Mouse (Mus musculus): Measurements from ENCODE around the gene Olfml3. TPM values are rescaled to one million over a fixed set of nuclear protein-coding genes. Genes with fewer than 3 reads are reported as not detected.

Olfml3 gene
- polyA plus RNA-seq, 1 experiment from 2014 or later, result 4.8 TPM

DNA sequence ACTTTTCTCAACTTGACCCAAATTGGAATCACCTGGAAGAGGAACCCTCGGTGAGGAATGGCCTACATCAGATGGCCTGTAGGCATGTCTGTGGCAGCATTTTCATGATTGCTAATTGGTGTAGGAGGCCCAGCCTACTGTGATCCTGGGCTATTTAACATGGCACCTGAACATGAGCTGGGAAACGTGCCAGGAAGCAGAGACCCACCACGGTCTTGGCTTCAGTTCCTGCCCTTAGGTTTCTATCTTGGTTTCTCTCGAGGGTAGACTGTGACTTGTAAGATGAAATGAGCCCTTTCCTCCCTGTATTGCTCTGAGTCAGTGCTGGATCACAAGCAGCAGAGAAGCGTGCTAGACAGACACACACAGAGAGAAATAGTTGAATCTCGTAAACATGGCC, 33.1 kb downstream of the Olfml3 start:
- Histone ChIP-seq H3K4me3 (replicated peaks; ENCODE audit: low read depth, low read length) (no peak overlapping the region), H3K9ac (replicated peaks; ENCODE audit: low read length) (no peak overlapping the region), H3K4me2 (ENCODE audit: low read length) (no peak overlapping the region), H3K9me3 (ENCODE audit: control insufficient read depth, low read length) (no peaks in the 10 kb centered on the region), H3K27ac (replicated peaks; ENCODE audit: low read depth, low read length) (no peak overlapping the region), H3K27me3 (ENCODE audit: control insufficient read depth, insufficient read depth, low read length) (no peaks in the 10 kb centered on the region; the same call in 1 of the 2 replicates), H3K36me3 (ENCODE audit: control insufficient read depth, insufficient read depth, low read length) (no peaks in the 10 kb centered on the region), H3K4me1 (ENCODE audit: control insufficient read depth, insufficient read depth, low read length) (no peaks in the 10 kb centered on the region)
- no peak for ATAC-seq (ENCODE audit: low FRiP score, low TSS enrichment)
- no peak for DNase-seq
- 86% methylated on average over 6 of the region's 6 CpGs for WGBS

DNA sequence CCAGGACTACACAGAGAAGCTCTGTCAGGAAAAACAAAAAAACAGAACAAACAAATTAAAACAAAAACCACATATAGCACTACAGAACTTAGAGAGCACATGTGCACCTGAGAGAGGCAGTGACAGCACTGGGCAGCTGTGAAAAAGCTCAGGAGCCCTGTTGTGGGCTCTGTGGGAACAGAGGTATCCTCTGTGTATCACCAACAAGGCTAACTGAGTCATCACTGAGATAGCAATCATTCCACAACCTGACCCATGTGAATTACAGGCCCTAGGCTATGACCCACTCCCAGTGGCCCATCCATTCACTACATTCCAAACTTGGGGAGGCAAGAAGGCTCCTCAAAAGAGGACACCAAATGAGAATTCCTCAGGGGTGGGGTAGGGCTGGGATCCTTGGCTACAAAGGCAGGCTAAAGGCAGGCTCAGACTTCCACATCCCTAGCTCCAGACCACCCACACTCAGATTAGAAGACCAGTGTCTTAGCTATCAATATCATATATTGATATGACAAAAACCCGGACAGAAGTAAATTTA, 41.3 kb downstream of the Olfml3 start:
- no peak overlapping the region for H3K27ac ChIP-seq (replicated peaks; ENCODE audit: low read depth, low read length)
- no peak overlapping the region for H3K9ac ChIP-seq (replicated peaks; ENCODE audit: low read length)
- no peaks in the 10 kb centered on the region for H3K36me3 ChIP-seq (ENCODE audit: control insufficient read depth, insufficient read depth, low read length)
- H3K4me2 ChIP-seq (ENCODE audit: low read length), result no peak overlapping the region
- ATAC-seq (ENCODE audit: low FRiP score, low TSS enrichment) (no peak), DNase-seq (no peak)
- H3K4me1 ChIP-seq (ENCODE audit: control insufficient read depth, insufficient read depth, low read length), result no peaks in the 10 kb centered on the region
- no peak overlapping the region for H3K4me3 ChIP-seq (replicated peaks; ENCODE audit: low read depth, low read length)
- H3K9me3 ChIP-seq (ENCODE audit: control insufficient read depth, low read length), result no peaks in the 10 kb centered on the region
- 89% methylated on average over 1 of the region's 1 CpGs for WGBS
- H3K27me3 ChIP-seq (ENCODE audit: control insufficient read depth, insufficient read depth, low read length), result no peaks in the 10 kb centered on the region

- 65% methylated on average over 3 of the region's 3 CpGs for WGBS
- no peaks in the 10 kb centered on the region for H3K36me3 ChIP-seq (ENCODE audit: control insufficient read depth, insufficient read depth, low read length)
Observed at GRCm38 (mm10) chr3:103695556-103695955, 42.2 kb downstream of the Olfml3 start.

DNA sequence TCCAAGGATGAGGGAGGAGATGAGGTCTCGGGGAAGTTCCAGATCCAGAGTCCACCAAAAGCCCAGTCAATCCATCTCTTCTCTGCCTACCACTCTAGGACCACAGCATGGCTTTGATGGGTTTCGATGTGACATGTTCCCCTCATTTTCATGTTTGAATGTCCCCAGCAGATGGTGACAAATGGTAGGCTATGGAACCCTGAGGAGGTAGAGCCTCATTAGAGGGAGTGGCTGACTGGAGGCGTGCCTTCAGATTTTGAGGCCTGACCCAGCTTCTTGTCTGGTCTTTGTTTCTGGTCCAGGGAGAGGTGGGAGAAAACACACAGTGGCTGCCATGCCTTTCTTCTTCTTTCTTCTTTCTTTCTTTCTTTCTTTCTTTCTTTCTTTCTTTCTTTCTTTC, 47.3 kb downstream of the Olfml3 start:
- 86% methylated on average over 3 of the region's 3 CpGs for WGBS
- Histone ChIP-seq H3K4me1 (ENCODE audit: control insufficient read depth, insufficient read depth, low read length) (no peaks in the 10 kb centered on the region), H3K4me2 (ENCODE audit: low read length) (no peak overlapping the region), H3K9me3 (ENCODE audit: control insufficient read depth, low read length) (no peaks in the 10 kb centered on the region), H3K9ac (replicated peaks; ENCODE audit: low read length) (no peak overlapping the region), H3K4me3 (replicated peaks; ENCODE audit: low read depth, low read length) (no peak overlapping the region), H3K27ac (replicated peaks; ENCODE audit: low read depth, low read length) (no peak overlapping the region), H3K27me3 (ENCODE audit: control insufficient read depth, insufficient read depth, low read length) (no peaks in the 10 kb centered on the region), H3K36me3 (ENCODE audit: control insufficient read depth, insufficient read depth, low read length) (no peaks in the 10 kb centered on the region)
- no peak for DNase-seq
- ATAC-seq (ENCODE audit: low FRiP score, low TSS enrichment), result no peak

More at GRCm38 (mm10) chr3:103695556-103695955, 42.2 kb downstream of the Olfml3 start:
- Histone ChIP-seq H3K4me1 (ENCODE audit: control insufficient read depth, insufficient read depth, low read length) (no peaks in the 10 kb centered on the region), H3K4me3 (replicated peaks; ENCODE audit: low read depth, low read length) (no peak overlapping the region), H3K9ac (replicated peaks; ENCODE audit: low read length) (no peak overlapping the region), H3K4me2 (ENCODE audit: low read length) (no peak overlapping the region), H3K27me3 (ENCODE audit: control insufficient read depth, insufficient read depth, low read length) (no peaks in the 10 kb centered on the region), H3K9me3 (ENCODE audit: control insufficient read depth, low read length) (no peaks in the 10 kb centered on the region), H3K27ac (replicated peaks; ENCODE audit: low read depth, low read length) (no peak overlapping the region)
- no peak for ATAC-seq (ENCODE audit: low FRiP score, low TSS enrichment)
- DNase-seq, result no peak

GRCm38 (mm10) chr3:103689043-103689442, 48.8 kb downstream of the Olfml3 start:
- H3K27ac ChIP-seq (replicated peaks; ENCODE audit: low read depth, low read length), result no peak overlapping the region
- no peaks in the 10 kb centered on the region for H3K36me3 ChIP-seq (ENCODE audit: control insufficient read depth, insufficient read depth, low read length)
- WGBS, result 67% methylated on average over 1 of the region's 1 CpGs
- H3K9ac ChIP-seq (replicated peaks; ENCODE audit: low read length), result no peak overlapping the region
- no peaks in the 10 kb centered on the region for H3K9me3 ChIP-seq (ENCODE audit: control insufficient read depth, low read length)
- 0 out of 2 replicates have a peak, but pooled peaks cover under 1% of the 10 kb centered on the region for H3K4me1 ChIP-seq (ENCODE audit: control insufficient read depth, insufficient read depth, low read length)
- no peak for DNase-seq
- ATAC-seq (ENCODE audit: low FRiP score, low TSS enrichment), result no peak
- no peak overlapping the region for H3K4me2 ChIP-seq (ENCODE audit: low read length)
- H3K4me3 ChIP-seq (replicated peaks; ENCODE audit: low read depth, low read length), result no peak overlapping the region
- no peaks in the 10 kb centered on the region for H3K27me3 ChIP-seq (ENCODE audit: control insufficient read depth, insufficient read depth, low read length)

DNA sequence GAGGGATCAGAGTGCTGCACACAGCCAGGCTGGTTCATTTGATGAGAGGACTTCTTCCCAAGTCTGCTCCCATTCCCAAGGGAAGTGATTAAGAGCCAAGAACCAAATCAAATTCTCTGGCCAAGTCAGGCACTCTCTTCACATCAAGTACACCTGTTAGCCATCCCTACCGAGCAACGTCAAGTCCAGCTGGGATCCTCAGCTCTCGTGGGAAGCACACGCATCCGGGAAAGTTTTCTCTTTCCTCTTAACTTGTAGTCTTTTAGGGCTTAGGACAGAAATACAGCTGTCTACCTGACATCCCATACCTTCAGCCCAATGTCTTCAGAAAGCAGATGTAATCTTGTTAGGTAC, 53.9 kb downstream of the Olfml3 start:
- no peak overlapping the region for H3K4me3 ChIP-seq (replicated peaks; ENCODE audit: low read depth, low read length)
- 39% methylated on average over 5 of the region's 5 CpGs for WGBS
- no peaks in the 10 kb centered on the region for H3K27me3 ChIP-seq (ENCODE audit: control insufficient read depth, insufficient read depth, low read length)
- H3K27ac ChIP-seq (replicated peaks; ENCODE audit: low read depth, low read length), result no peak overlapping the region
- H3K4me1 ChIP-seq (ENCODE audit: control insufficient read depth, insufficient read depth, low read length), result peaks cover 16% of the 10 kb centered on the region
- no peaks in the 10 kb centered on the region for H3K36me3 ChIP-seq (ENCODE audit: control insufficient read depth, insufficient read depth, low read length)
- H3K9me3 ChIP-seq (ENCODE audit: control insufficient read depth, low read length), result no peaks in the 10 kb centered on the region
- H3K9ac ChIP-seq (replicated peaks; ENCODE audit: low read length), result no peak overlapping the region
- peak; percentile 20 for DNase-seq
- no peak for ATAC-seq (ENCODE audit: low FRiP score, low TSS enrichment)
- H3K4me2 ChIP-seq (ENCODE audit: low read length), result peak overlapping the region; percentile 42; the same call in 1 of the 2 replicates

- H3K4me2 ChIP-seq (ENCODE audit: low read length), result peak overlapping the region; percentile 42
- ATAC-seq (ENCODE audit: low FRiP score, low TSS enrichment) (peak; percentile 46; the same call in 1 of the 2 replicates), DNase-seq (peak; percentile 52)
- H3K27me3 ChIP-seq (ENCODE audit: control insufficient read depth, insufficient read depth, low read length), result no peaks in the 10 kb centered on the region
- H3K9me3 ChIP-seq (ENCODE audit: control insufficient read depth, low read length), result no peaks in the 10 kb centered on the region
- no peak overlapping the region; the same call in 1 of the 2 replicates for H3K4me3 ChIP-seq (replicated peaks; ENCODE audit: low read depth, low read length)
- no peaks in the 10 kb centered on the region for H3K36me3 ChIP-seq (ENCODE audit: control insufficient read depth, insufficient read depth, low read length)
- WGBS, result 2% methylated on average over 21 of the region's 21 CpGs
- no peak overlapping the region for H3K27ac ChIP-seq (replicated peaks; ENCODE audit: low read depth, low read length)
- peak overlapping the region; percentile 28 for H3K9ac ChIP-seq (replicated peaks; ENCODE audit: low read length)
- H3K4me1 ChIP-seq (ENCODE audit: control insufficient read depth, insufficient read depth, low read length), result peaks cover 16% of the 10 kb centered on the region
Observed at GRCm38 (mm10) chr3:103683234-103683965, 54.4 kb downstream of the Olfml3 start.

- no peak for DNase-seq
- H3K27ac ChIP-seq (replicated peaks; ENCODE audit: low read depth, low read length), result no peak overlapping the region
- H3K36me3 ChIP-seq (ENCODE audit: control insufficient read depth, insufficient read depth, low read length), result no peaks in the 10 kb centered on the region
- no peaks in the 10 kb centered on the region for H3K27me3 ChIP-seq (ENCODE audit: control insufficient read depth, insufficient read depth, low read length)
- no peak for ATAC-seq (ENCODE audit: low FRiP score, low TSS enrichment)
- 56% methylated on average over 4 of the region's 4 CpGs for WGBS
- no peak overlapping the region for H3K4me3 ChIP-seq (replicated peaks; ENCODE audit: low read depth, low read length)
- no peak overlapping the region for H3K4me2 ChIP-seq (ENCODE audit: low read length)
- H3K4me1 ChIP-seq (ENCODE audit: control insufficient read depth, insufficient read depth, low read length), result peaks cover 16% of the 10 kb centered on the region
- no peak overlapping the region for H3K9ac ChIP-seq (replicated peaks; ENCODE audit: low read length)
- no peaks in the 10 kb centered on the region for H3K9me3 ChIP-seq (ENCODE audit: control insufficient read depth, low read length)
Observed at GRCm38 (mm10) chr3:103682473-103682872, 55.3 kb downstream of the Olfml3 start.

DNA sequence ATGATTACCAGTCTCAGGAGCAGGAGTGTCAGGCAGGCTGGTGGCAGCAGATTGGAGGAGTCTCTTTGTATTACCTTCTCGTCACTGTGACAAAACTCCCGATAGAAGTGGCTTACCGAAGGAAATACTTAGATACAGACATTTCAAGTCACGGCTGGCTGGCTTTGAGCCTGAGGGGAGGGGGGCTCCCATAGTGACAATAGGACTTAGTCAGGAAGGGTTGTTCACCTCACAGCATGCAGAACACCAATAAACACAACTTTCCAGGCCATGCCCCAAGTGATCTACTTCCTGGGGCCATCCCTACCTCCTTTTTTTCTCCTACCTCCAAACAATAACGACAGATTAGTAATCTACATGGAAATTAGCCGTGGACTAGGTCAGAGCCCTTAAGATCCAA, 59.0 kb downstream of the Olfml3 start:
- no peak overlapping the region for H3K27ac ChIP-seq (replicated peaks; ENCODE audit: low read depth, low read length)
- no peak overlapping the region for H3K4me2 ChIP-seq (ENCODE audit: low read length)
- ATAC-seq (ENCODE audit: low FRiP score, low TSS enrichment) (no peak), DNase-seq (peak; percentile 17)
- no peaks in the 10 kb centered on the region for H3K9me3 ChIP-seq (ENCODE audit: control insufficient read depth, low read length)
- H3K4me3 ChIP-seq (replicated peaks; ENCODE audit: low read depth, low read length), result no peak overlapping the region
- H3K27me3 ChIP-seq (ENCODE audit: control insufficient read depth, insufficient read depth, low read length), result no peaks in the 10 kb centered on the region
- no peak overlapping the region for H3K9ac ChIP-seq (replicated peaks; ENCODE audit: low read length)
- WGBS, result 5% methylated on average over 6 of the region's 6 CpGs
- peaks cover 13% of the 10 kb centered on the region for H3K4me1 ChIP-seq (ENCODE audit: control insufficient read depth, insufficient read depth, low read length)
- no peaks in the 10 kb centered on the region for H3K36me3 ChIP-seq (ENCODE audit: control insufficient read depth, insufficient read depth, low read length)

Measured in midbrain, embryonic 14.5 days (tissue).